Mouse (Mus musculus): ENCODE data around the gene Eme1.

Eme1 gene

DNA sequence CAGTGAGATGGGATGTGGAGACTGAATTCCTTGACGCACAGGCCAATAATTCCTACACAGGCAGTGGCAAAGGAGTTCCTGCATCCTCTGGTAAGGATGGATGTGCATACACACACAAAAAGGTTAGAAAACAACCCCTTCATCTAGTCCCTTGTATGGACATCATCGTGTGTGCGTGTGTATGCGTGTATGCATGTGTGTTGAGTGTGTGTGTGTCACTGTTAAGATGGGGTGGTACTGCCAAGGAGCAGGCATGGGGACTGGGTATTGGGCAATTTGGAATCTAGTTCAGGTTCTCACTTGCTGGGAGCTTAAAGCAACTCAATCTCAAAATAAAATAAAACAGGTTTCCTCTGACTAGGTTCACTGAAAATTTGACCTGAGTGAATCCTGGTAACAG, 7.3 kb downstream of the Eme1 start:
- DNase-seq (ENCODE audit: low spot score in 2 of 2) = no peak

DNA sequence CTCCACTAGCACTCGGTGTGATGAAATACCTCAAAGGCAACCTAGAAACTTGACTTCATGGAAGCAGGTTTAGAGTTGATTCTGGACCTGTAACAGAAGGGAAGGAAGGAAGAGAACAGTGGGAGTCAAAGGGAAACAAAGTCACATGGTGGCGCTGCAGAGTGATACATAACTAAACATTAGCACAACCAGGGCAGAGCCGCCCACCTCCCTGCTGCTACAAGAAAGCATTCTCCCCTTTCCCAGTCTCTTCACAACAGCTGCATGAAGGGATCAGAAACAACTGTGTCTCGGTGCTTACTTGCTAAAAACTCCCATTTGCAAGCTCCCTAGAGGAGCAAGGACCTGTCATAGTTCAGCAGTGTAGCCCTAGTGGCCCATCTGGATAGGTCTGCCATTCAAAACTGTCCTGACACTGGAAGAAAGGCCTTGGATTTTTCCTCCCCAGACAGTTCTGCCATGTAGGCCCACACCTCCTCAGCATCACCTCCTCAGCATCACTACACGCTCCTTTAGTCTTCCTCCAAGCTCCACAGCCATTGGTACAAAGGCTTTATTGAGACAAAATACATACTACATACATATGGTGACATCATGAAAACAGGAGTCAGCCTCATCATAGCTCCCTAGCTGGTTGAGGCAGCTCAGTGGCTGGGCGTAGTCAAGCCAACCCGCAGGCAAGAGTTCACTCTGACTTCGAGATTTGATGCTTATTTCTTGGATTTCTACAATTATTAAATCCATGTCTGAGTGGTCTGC, 9.1 kb downstream of the Eme1 start:
- DNase-seq (ENCODE audit: low spot score in 2 of 2) = no peak

DNA sequence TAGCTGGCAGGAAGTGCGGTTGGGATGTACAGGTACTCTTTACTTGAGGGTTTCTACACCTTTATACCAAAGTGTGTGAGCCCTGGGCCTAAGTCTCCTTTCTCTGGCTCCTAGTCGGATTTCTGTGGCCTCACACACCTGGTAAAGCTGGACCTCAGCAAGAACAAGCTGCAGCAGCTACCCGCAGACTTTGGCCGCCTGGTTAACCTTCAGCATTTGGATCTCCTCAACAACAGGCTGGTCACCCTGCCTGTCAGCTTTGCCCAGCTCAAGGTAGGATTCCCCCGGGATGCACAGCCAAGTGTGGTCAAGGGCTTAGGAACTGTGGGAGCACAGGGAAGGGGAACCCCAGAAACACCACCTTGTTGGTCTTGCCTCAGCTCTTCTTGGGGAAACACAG, 19.3 kb downstream of the Eme1 start:
- DNase-seq (ENCODE audit: low spot score in 2 of 2) = no peak

DNA sequence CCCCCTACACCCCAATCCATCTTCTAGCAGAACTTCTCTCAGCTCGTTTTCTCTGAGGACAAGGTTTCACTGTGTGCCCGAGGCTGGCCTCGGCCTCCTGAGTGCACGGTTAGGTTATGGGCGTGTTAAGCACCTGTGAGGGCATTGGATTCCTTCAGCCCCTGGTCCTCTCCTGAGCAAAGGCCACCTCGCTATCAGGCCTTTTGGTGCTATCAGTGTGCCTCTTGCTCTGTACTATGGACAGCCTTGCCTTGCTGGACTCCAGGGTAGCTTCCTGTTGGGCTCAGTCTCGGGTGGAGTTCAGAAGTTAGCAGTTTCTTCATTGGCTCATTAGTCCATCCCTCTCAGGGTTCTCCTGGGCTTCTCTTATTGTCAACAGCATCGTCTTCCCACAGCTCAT, 20.8 kb downstream of the Eme1 start:
- DNase-seq (ENCODE audit: low spot score in 2 of 2) = no peak

DNA sequence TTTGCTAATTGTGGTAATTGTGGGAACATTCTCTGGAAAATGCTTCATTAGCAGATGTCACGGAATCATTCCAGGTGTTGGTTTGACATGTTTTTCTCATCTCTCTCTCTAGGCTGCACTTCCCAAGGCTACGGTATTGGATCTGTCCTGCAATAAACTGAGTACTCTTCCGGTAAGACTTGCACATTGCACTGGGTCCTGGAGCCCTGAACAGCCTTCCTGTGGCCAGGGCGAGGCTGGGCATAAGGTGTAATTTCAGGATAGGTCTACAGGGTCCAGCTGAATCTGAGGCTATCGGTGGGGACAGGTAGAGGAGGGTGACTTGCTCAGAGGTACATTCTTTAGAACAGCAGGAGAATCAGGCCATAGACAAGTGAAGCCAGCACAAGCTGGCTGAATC, 21.8 kb downstream of the Eme1 start:
- DNase-seq (ENCODE audit: low spot score in 2 of 2) = no peak

DNA sequence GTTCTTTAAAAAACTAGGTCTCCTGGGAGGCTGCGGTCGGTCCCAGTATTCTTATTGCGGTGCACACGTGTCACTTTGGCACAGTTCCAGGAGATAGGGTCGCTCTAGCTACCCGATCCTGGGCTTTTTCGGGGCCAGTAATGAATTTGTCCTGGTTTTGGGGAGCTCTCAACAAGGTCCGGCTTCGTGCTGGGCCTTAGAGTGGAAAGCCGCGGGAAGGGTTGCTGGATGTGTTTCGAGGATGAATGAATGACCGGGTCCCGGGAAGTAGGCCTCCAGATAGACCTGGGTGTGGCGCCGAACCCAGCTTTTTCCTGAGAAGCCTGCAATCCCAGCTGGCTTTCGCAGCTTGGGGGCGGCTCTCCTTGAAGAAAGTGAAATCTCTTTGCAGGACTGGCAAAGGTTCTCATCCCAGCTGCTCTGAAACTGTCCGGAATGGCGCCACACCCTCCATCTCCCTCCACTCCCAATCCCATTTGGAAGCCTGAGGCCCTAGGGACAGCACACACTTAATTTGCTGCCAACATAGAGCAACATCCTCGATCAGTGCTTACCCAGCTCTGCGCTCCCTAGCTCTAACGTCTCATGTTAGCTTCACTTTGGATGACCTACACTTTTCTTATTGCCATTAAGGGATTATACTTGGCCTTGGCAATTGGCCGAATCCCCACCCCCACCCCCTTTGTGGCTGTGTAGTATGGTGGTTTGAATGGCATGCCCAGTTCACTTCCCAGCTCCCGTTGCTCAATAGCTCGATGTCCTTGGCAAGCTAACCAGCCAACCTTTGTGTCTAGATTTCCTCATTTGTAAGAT, 23.4 kb downstream of the Eme1 start:
- DNase-seq (ENCODE audit: low spot score in 2 of 2) = peak; percentile 50 to 53

DNA sequence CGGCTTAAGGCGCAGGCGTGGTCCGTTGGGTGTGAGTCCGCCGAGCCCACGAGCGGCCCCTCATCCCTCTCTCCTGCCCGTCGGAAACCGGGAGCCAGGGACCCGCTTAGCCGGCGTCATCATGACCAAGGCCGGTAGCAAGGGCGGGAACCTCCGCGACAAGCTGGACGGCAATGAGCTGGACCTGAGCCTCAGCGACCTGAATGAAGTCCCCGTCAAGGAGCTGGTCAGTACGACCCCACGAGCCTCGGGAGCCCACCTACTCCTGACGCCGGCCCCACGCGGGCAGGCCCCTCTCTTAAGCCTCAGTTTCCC, 23.9 kb downstream of the Eme1 start:
- DNase-seq (ENCODE audit: low spot score in 2 of 2) = no peak

DNA sequence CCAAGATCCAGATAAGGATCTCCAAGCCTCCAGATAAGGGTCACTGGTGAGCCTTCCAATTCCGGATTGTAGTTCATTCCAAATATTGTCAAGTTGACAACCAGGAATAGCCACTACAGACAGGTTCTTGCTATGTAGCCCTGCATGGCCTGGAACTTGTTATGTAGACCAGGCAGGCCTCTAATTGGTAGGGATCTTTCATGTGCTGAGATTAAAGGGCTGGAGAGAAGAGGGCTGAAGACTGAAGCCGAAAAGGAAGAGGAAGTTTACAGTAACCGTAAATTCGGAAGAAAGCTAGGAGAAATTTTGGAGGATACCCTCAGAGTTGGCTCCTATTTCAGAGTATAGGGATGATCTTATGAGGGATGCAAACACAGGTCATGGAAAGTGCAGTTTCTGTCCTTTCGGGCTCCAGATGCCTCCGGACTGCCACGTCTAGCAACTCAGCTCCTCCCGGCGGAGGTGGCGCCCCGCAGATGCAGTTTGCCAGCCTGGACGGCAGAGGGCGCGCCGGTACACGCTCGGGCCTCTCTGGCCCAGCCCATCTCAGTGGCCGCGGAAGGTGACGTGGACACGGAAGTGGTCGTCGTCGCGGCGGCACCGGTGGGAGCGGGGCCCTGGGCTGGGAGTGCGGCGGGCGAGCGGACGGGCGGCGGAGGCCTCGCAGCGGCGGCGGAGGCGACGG, 24.4 kb downstream of the Eme1 start, which contains the start of gene Lrrc59:
Gene Lrrc59 (plus strand): TSS at position 569 of the 685 bp plus-strand sequence.
- DNase-seq (ENCODE audit: low spot score in 2 of 2) = peak; percentile 94 to 95

DNA sequence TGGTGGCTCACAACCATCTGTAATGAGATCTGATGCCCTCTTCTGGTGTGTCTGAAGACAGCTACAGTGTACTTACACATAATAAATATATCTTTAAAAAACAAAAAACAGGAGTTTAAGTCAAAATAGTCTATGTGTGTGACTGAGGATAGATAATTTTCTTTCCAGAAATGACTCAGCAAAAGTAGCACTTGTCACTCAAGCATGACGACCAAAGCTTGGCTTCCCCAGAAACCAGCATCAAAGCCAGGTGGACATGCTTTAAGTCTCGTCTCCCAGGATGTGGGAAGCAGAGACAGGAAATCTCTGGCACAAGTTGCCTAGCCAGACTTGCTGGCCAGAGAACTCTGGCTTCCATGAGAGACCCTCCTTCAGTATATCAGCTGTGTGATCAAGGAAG, 31.6 kb downstream of the Eme1 start:
- no peak for DNase-seq (ENCODE audit: low spot score in 2 of 2)

DNA sequence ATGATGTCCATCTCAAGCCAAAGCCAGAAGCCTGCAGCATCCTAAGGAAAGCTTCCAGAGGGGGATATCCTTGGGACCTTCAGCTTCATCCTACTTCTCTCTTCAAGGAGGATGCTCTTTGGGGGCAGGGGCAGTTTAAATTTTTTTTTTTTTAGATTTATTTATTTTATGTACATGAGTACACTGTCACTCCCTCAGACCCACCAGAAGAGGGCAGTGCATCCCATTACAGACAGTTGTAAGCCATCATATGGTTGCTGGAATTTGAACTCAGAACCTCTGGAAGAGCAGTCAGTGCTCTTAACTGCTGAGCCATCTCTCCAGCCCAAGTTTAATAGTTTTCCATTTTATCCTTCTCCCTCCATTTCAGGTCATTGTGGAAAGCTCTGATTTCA, 32.3 kb downstream of the Eme1 start:
- no peak for DNase-seq (ENCODE audit: low spot score in 2 of 2)

DNA sequence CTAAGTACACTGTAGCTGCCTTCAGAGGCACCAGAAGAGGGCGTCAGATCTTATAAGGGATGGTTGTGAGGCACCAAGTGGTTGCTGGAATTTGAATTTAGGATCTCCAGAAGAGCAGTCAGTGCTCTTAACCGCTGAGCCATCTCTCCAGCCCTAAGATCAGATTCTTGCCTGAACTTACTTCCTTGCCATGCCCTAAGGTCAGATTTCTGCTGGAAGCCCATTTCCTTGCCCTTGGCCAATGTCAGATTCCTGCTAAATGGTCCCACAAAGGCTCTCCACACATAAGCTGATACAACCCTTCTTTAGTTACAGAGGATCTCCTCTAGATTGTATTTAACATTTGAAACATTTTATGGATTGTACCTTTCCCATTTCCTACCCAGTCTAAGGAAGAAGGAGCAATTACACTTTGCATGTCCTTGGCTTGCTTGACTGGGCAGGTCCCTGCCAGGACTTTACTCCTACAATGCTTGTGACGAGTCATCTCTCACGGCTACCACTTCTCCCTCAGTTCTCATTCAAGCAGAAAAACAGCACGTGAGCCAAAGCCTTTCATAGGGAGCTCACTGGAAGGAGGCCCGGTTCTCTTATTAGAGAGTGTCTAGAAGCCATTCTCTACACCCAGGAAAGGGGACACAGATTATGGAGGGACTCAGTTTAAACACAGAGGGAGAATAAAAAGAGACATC, 32.9 kb downstream of the Eme1 start:
- no peak for DNase-seq (ENCODE audit: low spot score in 2 of 2)

DNA sequence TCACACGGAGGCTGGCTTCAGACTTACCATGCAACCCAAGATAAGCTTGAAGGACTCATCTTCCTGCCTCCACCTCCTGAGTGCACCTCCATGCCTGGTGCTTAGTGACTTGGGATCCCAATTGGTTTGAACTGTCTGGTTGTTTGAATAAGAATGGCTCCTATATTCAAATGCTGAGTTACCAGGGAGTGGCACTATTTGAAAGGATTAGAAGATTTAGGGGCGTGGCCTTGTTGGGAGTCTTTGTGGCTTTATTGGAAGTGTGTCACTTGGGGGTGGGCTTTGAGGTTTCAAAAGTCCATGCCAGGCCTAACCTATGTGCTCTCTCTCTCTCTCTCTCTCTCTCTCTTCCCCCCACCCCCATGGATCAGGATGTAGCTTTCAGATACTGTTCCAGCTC, 36.1 kb downstream of the Eme1 start:
- no peak for DNase-seq (ENCODE audit: low spot score in 2 of 2)

DNA sequence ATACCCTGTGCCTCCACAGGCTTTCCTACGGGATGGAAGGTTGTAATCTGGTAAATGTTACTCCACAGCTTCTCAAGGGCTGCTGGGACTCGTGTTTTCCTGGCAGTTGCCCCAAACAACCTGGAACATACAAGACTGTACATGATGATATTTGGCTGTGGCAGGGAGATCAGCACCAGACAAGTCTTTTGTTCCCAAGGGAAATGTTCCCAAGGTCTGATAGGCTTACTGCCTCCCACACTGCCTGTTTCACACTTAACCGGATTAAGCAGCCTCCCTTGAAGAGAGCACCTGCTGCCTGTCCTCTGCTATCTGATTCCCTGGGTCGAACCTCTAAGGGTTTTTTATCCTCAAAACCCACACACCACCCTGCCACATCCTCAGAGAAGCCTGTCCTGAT, 38.3 kb downstream of the Eme1 start:
- no peak for DNase-seq (ENCODE audit: low spot score in 2 of 2)

DNA sequence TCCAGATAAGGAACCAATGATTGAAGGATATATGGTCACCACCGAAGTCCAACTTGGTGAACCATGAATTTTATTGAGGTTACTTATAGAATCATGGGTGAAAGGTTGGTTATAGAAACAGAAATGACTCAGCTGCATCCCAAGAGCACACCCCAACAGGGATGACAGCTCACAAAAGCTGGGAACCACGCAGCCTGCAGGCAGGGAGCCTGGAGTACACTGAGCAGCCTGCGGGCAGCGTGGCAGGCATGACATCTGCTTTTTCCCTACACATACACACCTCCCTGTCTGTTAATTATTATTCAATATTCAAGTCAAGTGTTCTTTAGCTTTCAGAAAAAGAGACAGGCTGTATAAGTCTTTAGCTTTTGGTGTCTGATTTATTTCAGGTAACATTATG, 39.2 kb downstream of the Eme1 start:
- no peak for DNase-seq (ENCODE audit: low spot score in 2 of 2)

DNA sequence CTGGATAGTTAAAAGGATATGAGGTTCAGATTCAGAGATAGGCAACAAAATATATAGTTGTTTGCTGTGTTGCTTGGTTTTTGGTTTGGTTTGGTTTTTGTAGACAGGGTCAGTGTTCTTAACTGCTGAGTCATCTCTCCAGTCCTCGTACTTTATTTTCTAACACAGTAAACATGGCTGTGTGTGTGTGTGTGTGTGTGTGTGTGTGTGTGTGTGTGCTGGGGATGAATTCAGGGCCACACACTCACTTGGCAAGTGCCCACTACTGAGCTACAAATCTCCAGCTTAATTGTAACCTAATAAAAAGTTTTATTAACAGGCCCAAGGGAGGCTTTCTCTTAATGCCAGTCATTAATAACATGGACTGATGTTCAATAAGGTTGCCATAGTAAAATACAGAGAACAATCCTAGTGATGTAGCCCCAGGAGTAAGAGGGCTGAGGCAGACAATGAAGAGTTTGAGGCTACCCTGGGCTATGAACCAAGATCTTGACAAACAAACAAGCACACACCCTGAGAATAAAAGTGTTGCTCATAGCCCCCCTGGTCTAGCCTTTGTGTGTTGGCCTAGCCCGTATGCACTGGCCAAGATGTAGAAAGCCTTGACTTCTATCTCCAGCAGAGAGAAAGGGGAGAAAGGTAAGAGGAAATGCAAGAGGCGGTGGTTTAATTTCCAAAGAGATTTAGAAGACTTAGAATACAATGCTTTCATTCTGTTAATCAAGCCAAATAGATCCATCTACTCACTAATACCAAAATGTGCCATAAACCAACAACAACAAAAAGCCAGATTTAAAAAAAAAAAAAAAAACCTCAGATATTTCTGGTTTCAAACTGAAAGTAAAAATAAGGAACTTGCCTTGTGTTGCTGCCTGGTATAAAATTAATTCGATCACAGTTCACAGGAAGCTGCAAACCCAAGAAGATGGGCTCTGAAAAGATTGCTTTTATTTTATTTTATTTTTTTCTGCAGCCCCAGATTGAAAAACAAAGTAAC, 42.7 kb downstream of the Eme1 start:
- no peak for DNase-seq (ENCODE audit: low spot score in 2 of 2)

DNA sequence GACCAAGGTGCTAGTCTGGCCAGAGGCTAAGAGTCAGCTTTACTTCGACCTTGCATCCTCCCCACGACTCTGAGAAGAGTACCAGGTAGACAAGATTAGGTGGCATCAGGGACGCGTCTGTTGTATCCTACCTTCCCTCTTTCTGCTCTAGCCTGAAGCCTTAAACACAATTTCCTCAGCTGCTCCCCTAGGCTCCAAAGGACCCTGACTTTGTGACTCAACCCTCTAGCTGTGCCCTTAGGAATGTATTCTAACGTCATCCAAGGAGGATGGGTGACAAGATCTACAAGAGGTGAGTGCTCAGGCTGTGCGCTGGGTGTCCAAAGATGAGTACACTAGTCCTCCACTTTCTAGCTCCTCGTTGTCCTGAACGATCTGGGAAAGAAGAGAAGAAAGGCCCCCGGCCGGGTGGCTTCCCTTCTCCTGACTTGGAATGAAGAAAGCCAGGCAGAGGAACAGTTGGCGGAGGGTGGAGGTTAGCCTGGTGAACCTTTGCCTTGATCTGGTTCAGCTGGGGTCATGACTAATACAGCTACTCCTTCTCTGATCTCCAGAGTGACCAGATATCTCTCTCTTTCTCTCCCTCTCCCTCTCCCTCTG, 51.3 kb downstream of the Eme1 start:
- no peak for DNase-seq (ENCODE audit: low spot score in 2 of 2)

DNA sequence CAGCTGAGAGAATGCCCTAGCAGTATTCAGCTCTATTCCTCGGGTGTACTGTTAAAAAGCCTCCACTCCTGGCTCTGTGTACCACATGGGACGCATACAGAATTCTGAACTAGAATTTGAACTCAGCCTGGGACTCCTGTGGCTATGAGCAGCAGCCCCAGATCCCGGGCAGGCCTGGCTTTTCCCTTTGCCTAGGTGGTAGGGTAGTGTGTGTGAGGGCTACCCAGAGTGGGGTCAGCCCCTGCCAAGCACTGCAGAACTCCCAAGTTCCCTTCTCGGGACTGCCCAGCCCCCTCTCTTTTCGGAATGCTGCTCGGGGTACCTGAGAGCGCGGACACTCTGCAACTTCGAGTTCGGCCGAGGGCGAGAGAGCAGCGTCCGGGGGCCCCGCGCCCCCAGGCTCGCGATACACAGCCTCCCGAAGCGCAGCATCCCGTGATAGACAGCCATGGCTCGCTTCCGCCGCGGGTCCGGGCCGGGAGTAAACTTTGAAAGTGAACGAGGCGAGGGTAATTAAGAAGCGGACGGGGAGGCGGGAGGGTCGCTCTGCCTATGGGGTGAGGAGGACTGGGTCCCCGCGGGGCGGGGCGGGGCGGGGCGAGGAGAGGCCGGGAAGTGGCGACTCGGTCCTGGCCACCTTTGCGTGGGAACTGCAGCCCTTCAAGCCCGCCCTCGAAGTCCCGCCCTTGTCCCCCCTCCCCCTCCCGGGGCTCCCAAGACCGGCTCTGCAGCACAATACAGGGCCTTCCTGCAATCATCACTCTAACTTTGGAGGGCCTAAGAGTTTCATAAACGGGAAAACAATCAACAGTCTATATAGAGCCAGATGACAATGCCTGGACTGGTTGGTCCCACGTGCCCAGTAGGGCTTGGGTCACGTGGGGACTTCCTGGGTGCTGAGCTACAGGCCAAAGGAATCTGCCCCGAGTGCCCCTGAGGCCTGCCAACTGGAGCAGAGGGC, 52.2 kb downstream of the Eme1 start, which contains the start of gene Acsf2:
Gene Acsf2 (minus strand): TSS at position 551 of the 961 bp plus-strand sequence.
- DNase-seq (ENCODE audit: low spot score in 2 of 2) = peak; percentile 42 to 77

DNA sequence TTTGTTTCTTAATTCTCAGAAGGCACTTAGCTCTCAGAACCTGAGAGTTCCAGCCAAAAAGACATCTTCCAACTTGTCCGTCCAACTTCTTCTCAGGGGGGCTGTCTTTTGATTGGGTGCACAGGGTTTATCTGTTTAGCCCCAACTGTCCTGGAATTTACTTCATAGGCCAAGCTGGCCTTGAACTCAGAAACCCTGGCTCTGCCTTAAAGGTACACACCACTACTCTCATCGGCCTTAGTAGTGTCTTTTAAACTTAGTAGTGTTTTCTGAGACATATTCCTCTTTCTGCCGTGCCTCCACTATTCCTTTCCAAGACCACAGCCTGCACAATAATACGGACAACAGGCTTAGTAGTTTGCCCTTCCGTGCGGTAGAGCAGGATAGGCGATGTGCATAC, 53.3 kb downstream of the Eme1 start:
- no peak for DNase-seq (ENCODE audit: low spot score in 2 of 2)

DNA sequence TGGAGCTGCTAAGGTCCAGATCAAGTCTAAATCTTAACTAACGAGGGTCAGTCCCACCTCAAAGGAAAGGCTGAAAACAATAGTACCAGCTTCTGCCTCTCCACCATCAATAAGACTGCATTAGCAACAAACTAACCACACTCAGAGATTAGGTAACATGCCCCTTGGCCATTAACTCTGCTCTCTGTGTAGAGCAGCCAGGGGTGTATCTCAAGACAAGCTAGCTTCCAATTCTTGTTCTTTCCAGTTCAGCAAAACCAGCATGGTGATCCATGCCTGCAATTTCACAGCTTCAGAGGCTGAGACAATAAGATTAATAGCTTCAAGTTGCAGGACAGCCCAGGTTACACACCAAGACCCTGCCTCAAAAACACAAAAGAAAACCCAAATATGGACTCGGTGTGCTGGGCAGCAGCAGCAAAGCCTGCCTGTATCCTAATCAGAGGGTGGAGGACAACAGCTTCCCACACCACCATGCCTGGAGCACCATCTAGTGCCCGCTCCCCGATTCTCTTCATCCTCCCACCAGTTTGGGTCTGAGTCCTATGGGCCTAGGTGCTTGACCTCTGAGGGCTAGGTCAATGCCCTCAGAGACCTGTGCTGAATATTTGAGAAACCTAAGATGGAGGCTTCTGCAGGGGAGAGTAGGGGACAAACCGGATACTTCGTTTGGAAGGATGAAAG, 55.2 kb downstream of the Eme1 start:
- DNase-seq (ENCODE audit: low spot score in 2 of 2) = no peak
